Mouse (Mus musculus) yolk sac, embryonic 10.5 days (tissue): Measurements from ENCODE around the gene Gm21953.
"Not testable (repeated sequence)": the region's sequence is repeated elsewhere in the genome, so short reads cannot be mapped to it uniquely, and the experiment has no call there.

Experiments
- DNase-seq: peaks from one replicate; pipeline ENCODE4 v3.0.0-alpha.2; 2017; ENCODE audit warnings: low spot score

Gene Gm21953

GRCm38 (mm10) chr4:42293967-42294366 is at the start of gene Gm21953:
Gene Gm21953, plus strand, starts transcription at chr4:42294267.
- not testable (repeated sequence) for DNase-seq

DNA sequence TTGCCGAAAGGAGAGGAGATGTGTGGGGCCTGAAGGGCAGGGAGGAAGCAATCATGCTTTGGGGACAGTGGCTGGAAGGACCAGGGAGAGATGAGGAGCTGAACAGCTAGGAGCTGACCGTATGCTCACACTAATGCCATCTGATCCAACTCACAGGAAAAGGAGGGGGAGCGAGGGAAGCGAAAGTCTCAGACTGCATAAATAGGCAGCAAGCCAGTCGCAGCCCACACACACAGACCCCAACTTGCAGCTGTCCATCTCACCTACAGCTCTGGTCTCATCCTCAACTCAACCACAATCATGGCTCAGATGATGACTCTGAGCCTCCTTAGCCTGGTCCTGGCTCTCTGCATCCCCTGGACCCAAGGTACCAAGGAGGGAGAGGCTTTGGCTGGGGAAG is 38.6 kb upstream of the Gm21953 start, which contains the start of gene Ccl21b:
Gene Ccl21b, plus strand, starts transcription at position 301 of the 400 bp plus-strand sequence.
- not testable (repeated sequence) for DNase-seq

DNA sequence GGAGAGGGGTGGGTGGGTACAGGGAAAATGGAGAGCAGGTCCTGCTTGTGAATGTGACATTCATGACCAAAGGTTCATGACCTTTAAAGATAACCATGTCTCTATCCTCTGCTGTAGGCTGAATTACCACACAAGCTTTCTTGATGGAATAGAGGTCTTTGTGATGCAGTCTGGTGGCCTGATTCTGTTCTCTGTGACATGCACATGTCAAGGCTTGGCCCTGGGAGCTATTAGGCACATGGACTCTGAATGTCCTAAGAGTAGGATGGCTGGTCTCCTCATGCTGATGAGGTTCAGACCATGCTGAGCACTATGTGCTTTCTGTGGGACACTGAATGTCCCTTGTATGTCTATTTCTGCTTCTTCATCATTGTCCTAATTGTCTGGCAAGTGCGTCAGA is 24.0 kb downstream of the Gm21953 start, which contains the start of gene Fam205a3:
Gene Fam205a3, plus strand, starts transcription at position 301 of the 400 bp plus-strand sequence.
- not testable (repeated sequence) for DNase-seq
